Mouse (Mus musculus) layer of hippocampus, adult 8-10 months (tissue): ENCODE results near the gene Zfpl1. TPM values are rescaled to one million over a fixed set of nuclear protein-coding genes. Genes with fewer than 3 reads are reported as not detected.

Experiments used
- DNase-seq, 2 experiments: peaks; one replicate each; pipeline ENCODE4 v3.0.0; 2022; ENCODE audit warnings: low spot score in 2 of 2
- total RNA-seq, 4 experiments: library from RNA; stranded (reverse); gene quantifications; 2 replicates each; pipeline ENCODE4 v1.2.4; 2022

The Zfpl1 gene
- total RNA-seq, 4 experiments from 2014 or later, result 38.8 to 44.1 (median 41.4) TPM

DNA sequence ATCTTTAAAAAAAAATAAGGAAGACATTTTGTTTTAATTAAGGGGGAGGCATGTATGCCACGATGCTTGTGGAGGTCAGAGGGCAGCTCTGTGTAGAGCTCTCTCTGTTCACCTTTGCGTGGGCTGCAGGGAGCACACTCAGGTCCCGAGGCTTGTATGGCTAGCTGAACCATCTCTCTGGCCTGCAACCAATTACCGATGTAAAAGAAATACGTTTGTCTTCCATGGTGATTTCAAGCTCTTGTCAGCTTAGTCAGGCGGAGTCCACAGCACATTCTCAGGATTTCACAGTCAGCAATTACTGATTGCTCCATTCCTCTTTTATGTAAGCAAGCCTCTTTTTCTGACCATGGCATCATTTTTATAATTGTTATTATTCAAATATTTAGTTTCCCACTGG is 16.4 kb upstream of the Zfpl1 start:
- DNase-seq, result no peak

DNA sequence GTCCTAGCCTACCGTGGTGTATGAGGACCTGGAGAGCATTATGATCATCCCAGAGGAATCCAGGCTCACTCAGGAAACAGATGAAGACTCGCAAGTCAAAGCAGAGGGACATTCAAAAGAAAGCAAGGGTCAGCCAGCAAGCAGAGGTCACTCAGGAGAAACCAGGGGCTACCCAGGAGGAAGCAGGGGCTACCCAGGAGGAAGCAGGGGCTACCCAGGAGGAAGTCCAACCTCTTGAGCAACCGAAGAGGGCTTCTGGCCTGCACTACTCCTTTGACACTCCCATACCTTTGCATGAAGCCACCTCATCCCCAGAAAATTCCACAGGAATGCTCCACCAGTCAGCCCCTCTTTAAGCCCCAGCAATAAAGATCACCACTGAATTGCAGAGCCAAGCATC is 13.1 kb upstream of the Zfpl1 start:
- no peak for DNase-seq

DNA sequence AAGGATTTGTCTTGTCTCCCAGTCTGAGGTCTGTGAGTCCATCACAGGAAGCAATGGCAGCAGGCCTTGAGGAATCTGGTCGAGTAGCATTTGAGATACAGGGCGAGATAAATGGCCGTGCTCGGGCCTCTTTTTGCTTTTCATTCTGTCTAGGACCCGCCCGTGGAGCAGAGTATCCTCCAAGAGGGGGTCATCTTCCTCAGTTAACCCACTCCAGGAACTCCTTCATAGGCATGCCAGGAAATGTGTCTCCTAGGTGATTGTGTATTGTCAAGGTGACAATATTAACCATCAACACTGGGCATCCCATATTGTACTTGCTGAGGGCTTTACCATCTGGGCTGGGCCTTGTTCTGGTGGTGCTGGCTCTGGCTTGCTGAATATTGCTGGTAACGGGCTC is 9.4 kb upstream of the Zfpl1 start, which contains the start of gene AC131692.1:
AC131692.1 (plus strand) TSS at position 301 of the 400 bp plus-strand sequence.
- no peak for DNase-seq

DNA sequence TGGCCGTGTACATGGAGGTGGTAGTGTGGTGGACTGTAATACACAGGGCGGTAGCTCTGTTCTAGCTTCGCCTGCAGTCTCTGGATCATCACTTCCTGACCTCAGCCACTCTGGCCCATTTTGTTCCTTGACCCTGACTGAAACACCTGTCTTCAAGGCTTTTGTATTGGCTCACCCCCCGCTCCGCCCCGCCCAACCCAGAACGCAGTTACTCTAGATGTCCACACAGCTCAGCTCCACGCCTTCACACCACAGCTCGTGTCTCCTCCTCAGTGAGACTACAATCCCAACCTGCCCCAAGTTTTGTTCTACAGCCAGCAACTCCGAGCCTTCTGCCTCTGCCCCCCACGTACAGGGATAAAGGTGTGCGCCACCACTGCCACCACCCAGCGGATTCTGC is 4.1 kb upstream of the Zfpl1 start:
- no peak for DNase-seq

DNA sequence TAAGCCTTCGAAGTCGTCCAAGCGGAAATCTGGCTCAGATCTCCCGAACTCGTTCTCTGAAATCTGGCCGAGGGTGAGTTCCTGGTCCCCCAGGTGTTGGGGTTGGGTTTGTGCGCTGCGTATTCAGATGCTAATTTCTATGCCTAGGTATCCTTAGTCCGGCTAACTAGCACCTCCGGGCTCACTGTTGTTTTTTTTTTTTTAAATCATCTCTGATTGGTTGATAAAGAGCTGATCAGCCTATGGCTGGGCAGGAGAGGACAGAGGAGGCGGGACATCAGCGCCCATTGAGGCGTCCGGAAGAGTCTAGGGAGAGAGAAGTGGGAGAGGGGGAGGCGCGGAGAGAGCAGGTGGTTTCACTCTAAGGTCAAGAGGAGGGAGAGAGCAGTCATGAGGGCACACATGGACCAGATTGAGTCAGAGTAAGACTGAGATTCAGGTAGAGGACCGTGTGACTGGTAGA is 692 bp upstream of the Zfpl1 start:
- no peak for DNase-seq

DNA sequence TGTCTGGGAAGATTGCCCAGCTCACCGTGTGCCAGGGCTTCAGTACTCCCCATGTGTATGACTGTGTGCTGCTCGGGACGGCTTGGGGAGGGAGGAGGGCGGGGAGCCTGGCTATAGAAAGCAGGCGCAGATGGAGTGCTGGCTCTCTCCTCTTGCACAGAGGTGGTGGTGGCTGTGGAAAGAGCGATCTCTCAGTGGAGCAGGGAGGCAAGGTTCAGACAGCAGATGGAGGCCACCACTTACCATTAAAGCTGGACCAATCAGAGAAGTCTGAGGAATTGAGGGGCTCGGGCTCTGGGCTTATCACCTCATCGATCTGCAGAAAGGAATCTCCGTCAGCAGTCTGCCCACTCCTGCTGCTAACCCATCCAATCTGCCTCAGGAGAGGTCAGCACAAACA is 2.6 kb downstream of the Zfpl1 start, which contains the start of gene Gm28374:
Gm28374 (minus strand) TSS at position 101 of the 400 bp plus-strand sequence.
- DNase-seq, result no peak

DNA sequence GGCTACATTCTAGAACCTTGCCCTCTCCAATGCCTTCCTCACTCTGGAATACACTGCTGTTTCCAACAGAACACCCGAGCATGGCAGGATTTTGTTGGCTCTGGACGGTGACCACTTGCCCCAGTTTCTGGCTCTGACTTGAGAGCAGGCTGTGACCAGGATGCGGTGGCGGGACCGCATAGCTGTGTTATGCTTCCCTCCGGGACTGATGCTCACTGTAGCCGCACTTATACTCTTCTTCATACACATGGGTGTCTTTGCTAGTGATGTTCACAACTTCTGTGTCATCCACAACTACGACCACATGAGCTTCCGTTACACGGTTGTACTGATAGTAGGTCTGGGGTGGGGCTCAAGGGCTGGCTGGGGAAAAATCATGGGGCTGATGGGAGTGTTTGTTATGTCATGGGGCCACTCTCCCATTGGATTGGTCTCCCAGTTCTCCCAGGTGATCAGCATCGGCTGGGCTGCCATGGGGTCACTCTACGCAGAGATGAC is 4.7 kb downstream of the Zfpl1 start, which contains the start of gene Tmem262:
Tmem262 (plus strand) TSS at position 51 of the 498 bp plus-strand sequence.
- no peak for DNase-seq

DNA sequence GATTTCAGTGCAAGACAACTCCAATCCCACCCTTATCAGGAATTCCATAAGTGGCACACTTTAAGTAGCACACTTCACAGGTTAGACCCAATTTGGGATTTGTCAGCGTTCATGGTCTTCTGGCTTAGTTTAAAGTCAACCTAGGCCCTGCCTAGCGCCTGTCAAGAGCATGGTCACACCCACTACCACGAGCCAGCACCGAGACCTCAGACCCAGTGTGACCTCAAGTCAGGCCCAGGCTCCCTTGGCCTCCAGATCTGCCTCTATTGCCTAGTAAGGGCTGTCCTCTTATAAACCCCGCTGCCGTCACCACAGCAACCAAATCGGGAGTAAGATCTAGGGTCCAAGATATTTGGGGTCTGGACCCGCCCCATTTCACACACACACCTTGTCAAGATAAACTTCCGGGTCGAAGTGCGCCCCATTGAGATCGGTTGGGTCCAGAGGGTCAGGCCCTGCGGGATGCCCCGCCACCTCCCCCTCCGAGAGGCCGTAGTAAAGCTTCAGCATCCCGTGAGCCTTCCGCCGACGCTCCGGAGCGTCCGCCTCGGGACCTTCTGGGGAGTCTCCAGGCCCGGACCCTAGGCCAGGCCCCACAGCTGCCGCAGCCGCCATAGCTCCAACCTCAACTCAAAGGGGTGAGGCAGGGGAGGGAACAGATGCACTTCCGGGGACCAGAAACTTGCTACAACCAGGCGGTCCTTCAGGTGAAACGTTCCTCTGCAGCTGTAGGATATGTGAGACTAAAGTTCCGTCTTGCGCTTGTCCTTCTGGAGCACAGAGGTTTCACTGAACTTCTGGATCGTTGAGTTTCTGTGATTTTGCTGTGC is 8.0 kb downstream of the Zfpl1 start, which contains the start of gene Vps51:
Vps51 (minus strand) TSS at position 668 of the 830 bp plus-strand sequence.
- DNase-seq, result peak; percentile 78 to 88

DNA sequence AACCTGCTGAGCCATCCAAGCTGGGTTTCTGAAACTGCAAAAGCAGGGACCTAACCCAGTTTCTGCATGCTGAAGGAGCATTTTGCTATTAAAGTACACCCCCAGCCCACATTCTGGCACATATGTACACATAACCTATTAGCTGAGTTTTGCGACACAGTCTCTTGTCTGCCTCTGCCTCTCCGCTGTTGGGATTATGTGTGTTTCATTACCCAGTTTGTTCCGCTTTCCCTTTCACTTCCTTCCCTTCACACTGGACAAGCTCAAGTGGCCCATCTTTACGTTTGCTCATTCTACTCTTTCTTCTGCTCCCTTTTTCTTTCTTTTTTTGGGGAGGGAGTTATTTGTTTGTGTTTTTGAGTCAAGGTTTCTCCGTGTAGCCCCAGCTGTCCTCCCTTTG is 10.9 kb downstream of the Zfpl1 start:
- DNase-seq, result no peak

DNA sequence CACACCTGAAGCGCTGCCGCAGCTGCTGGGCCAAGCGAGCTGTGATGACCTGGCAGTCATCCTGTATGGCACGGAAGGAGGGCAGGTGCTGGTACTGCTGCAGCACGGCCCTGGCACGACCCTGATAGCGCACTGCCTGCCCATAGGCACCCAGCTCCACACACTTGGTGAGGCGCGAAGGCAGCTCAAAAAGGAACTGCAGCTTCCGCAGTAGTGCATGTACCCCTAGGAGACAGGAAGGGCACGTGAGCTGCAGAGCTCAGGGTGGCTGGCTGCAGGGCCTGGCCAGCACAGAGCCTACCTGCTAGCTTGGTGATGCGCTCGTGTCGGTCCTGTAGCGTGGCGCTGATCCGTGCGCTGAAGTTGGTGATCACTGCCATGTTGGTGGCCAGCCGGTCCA is 13.5 kb downstream of the Zfpl1 start:
- no peak for DNase-seq

DNA sequence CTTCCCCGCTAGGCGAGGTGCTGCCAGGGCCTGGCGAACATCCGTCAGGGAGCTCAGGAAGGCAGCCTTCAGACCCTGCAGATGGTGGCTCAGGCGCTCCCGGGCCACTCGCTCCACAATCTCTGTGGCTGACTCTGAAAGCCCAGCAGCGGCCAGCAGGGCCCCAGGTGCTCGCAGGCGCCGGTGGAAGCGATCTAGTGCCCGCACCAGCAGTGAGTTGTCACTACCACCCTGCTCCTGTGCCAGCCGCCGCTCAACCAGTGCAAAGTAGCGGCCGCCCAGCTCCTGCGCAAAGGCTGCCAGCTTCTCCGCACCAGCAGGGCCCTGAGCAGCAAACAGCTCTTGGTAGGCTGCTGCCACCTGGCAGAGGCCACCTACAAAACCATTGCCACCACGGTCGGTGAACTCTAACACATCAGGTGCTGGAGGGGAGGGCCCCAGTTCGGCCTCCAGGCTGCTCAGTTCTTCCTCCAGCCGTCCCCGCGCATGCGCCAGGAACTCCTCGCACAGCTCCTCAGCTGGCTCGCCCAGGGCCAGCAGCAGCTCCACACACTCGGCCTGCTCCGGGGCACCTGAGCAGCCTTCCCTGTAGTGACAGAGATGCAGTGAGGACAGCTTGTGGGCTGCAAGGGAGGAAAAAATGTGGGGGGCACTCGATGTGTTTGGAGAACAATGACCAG is 14.0 kb downstream of the Zfpl1 start:
- DNase-seq, result no peak

DNA sequence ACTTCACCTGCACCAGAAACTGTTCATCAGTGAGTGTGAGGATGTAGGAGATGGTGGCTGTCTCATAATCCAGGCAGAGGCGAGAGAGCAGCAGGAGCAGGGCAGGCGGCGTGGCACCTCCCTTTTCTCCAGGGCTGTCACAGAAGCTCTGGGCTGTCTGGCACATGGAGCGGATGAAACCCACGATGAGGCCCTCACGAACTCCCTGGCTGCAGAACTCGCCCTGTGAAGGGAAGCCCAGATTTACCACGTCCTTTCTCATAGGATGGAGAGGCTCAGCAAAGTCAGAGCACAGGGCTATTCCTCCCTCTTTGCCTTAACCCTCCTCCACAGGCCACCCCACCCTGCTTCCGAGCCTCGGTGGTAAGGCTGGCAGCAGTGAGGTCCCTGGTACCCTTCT is 14.9 kb downstream of the Zfpl1 start:
- no peak for DNase-seq

DNA sequence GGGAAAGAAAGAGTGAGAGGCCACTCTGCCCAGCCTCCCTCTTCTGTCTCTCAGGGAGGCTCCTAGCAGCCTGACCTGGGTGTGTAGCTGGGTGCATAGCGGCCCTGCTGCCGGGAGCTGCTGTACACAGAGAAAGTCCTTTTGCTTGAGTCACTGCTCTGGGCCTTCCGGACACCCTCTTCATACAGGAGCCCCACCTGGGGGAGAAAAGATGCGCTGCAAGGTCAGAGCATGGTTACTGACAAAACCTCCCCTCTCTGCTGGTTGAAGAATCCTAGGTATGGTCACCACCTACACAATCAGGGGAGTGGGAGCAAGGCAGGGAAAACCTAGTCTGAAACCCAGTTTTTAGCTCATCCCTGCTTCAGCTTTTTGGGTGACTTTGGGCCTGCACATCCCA is 15.8 kb downstream of the Zfpl1 start:
- no peak for DNase-seq

DNA sequence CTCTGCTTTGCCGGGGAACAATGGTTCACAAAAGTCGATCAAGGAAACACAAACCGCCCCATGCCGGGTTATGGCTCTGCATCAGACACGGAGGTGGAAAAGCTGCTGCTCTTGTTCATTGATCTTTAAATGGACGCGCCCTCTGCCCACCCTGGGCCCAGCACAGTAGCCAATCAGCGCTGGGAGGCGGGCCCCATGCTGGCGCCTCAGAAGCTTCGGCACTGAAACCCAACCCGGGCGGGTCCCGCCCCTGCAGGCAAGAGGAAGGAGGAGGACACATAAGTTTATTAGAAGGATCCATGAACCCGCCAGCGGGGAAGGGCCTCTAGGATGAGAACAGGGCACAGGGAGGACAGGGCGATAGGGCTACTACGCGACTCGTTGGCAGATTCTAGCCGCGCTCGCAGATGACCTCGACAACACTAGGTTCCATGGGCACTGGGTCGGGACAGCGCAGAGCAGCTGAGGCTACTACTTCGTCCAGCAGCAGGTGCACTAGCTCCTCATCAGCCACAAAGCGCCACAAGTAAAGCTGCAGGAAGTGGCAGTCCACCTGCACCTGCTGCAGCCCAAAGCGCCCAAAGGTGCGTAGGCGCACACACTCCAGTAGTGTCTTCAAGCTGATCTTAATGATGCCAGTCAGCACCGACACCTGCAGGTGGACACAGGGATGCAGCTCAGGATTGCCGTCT is 16.9 kb downstream of the Zfpl1 start, which contains the start of gene Tm7sf2:
Tm7sf2 (minus strand) TSS at position 650 of the 692 bp plus-strand sequence.
- peak; percentile 80 to 85 for DNase-seq

DNA sequence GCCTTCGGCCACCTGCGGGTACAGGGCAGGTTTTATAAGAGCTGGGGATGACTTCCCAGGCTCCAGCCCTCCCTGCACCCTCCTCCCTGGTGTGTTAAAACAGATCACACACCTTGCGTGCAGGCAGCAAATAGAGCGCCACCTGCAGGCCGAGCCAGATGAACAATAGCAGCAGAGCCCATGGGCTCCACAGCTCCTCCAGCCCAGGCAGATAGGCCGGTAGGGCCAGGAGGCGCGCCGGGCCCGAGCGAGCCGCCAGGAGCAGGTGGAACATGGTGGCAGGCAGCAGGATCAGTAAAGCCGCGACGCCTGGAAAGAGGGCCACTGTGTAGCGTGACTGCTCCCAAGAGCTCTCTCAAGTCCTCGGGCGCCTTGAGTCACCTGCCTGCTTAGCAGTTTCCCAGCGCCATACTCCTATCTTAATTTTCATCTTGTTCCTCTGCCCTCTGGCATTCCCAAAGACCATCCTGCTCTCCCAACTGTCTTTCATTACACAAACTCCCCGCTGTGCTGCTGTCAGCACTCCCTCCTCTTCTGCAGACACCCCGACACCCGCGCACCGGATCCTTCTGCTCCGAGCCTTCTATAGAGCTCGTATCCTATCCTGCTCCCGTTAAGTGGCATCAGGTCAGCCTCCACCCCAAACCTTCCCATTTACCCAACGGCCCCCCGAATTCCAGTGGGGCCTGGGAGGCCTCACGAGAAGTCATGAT is 17.6 kb downstream of the Zfpl1 start:
- DNase-seq, result peak; percentile 79 to 85

DNA sequence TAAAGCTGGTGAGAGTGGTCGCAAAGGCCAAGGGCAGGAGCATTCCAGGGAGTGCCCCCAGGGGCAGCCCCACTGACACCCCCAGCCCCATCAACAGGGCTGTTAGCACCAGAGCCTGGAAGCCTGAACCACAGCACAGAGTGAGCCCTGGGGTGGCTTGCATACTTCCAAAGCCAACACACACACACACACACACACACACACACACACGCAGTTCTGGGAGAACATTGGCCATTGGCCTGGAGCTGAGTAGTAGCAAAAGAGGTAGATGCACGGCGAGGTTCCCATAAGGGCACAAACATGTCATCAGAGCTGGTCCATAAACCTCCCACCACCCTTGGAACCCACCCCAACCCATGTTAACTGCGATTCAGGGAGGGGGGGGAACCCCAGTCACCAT is 18.2 kb downstream of the Zfpl1 start:
- DNase-seq, result no peak

DNA sequence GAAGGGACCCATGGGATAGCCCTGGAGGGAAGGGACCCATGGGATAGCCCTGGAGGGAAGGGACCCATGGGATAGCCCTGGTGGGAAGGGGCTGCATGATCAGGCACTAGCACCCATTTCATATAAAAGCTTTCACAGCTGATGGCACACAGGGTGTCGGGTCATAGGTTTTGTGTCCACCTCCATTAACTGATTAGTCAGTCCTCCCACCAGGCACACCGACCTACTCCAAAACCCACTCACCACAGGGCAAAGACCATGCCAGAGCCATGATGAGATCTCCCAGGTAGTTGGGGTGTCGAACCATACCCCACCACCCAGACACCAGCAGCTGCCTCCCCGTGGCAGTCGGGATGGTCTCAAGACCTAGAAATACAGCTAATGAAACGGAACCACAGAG is 21.7 kb downstream of the Zfpl1 start:
- no peak for DNase-seq

DNA sequence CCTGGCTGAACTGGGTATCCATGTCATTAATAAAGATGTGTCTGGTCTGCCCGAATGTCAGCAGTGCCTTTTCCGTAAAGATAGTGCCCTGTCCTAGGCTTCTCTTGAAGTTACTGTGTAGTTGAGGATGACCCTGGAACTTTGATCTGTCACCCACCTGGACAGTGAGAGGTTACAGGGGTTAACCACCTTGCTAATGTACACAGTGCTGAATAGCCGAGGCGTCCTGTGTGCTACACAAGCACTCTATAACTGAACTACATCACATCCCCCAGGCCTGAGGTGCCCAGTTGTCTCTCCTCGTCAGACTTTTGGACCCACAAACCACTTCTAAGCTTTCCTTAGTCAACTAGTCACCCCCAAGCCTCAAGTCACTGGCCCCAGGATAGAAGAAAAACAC is 22.3 kb downstream of the Zfpl1 start:
- DNase-seq, result no peak

DNA sequence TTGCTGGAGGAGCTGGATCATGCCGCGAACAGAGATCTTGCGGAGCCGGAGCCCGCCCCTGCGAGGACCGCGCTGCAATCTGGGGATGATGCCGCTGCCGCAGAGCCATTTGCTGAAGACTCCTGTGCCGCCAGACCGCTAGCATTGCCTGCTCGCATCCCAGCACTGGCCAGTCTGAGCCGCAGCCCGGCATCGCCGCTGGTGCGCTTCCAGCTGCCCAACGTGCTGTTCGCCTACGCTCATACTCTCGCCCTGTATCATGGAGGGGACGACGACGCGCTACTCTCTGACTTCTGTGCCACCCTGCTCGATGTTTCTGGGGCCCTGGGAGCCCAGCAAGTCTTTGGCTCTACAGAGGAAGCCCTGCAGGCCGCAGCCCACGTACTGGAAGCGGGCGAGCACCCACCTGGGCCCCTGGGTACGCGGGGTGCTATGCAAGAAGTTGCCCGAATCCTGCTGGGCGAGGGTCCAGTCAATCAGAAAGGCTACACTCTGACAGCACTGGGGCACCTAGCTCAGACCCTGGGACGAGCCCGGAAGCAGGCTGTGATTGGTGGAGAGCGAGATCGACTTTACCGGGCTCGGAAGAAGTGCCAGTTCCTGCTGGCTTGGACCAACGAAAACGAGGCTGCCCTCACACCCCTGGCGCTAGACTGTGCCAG is 23.0 kb downstream of the Zfpl1 start:
- DNase-seq, result no peak

DNA sequence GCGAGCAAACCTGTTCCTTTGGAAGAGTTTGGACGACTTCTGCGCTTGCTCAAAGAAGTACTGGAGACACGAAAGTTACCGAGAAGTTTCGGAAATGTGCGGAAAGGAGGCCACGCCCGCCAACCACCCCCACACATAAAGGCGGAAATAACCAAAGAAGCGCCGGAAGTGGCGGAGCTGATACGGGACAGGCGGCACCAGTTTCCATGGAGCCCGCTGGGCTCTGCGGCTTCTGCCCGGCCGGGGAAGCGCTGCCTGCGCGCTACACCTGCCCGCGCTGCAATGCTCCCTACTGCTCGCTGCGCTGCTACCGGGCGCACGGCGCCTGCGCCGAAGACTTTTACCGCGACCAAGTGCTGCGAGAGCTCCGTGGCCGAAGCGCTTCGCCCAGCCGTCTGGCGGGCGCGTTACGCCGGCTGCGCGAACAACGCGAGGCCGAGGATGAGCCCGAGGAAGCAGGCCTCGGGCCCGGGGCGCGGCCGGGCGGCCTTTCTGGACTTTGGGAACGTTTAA is 23.7 kb downstream of the Zfpl1 start, which contains the start of gene Znhit2:
Znhit2 (plus strand) TSS at position 172 of the 513 bp plus-strand sequence.
- peak; percentile 93 for DNase-seq
